Mouse (Mus musculus) C2C12 (cell line): ENCODE measurements at regions not wholly inside any gene's neighbourhood (a gene's known extent, or its start where the extent isn't known, plus 50 kb on each side); places are given as distances from the start of the nearest gene placed in this dataset.

ENCODE experiments used
- H3K27me3 ChIP-seq: one replicate; pipeline ENCODE4 v1.6.1; 2011; ENCODE audit not compliant: control insufficient read depth, insufficient read depth, insufficient read length
- H3K36me3 ChIP-seq: one replicate; pipeline ENCODE4 v1.6.1; 2011; ENCODE audit not compliant: control insufficient read depth, insufficient read depth
- H3K4me3 ChIP-seq: one replicate; pipeline ENCODE4 v1.5.1; 2011; ENCODE audit warnings: mild to moderate bottlenecking, control low read depth; ENCODE audit not compliant: poor library complexity, insufficient read depth, severe bottlenecking
- H3K79me2 ChIP-seq: one replicate; pipeline ENCODE4 v1.6.1; 2011; ENCODE audit not compliant: control insufficient read depth, insufficient read depth
- H3K79me3 ChIP-seq: one replicate; pipeline ENCODE4 v1.6.1; 2011; ENCODE audit warnings: low read depth, control low read depth
- H3ac ChIP-seq: one replicate; pipeline ENCODE3; 2011; ENCODE audit warnings: low read depth; ENCODE audit not compliant: control insufficient read depth, insufficient read length
- CEBPB ChIP-seq: IDR thresholded peaks from one replicate; pipeline ENCODE4 v1.6.1; 2011; ENCODE audit warnings: low read depth, mild to moderate bottlenecking, control low read depth, moderate library complexity
- CTCF ChIP-seq: IDR thresholded peaks from one replicate; pipeline ENCODE4 v1.5.1; 2011; ENCODE audit not compliant: control insufficient read depth, insufficient read depth, insufficient read length
- FOSL1 ChIP-seq: IDR thresholded peaks from one replicate; pipeline ENCODE4 v1.8.0; 2011; ENCODE audit warnings: mild to moderate bottlenecking, low read length; ENCODE audit not compliant: poor library complexity, insufficient read depth, severe bottlenecking
- MAX ChIP-seq: IDR thresholded peaks from one replicate; pipeline ENCODE4 v1.6.1; 2011; ENCODE audit warnings: mild to moderate bottlenecking, control low read depth
- MYOD1 ChIP-seq: IDR thresholded peaks from one replicate; pipeline ENCODE4 v1.6.1; 2011; ENCODE audit warnings: low read depth; ENCODE audit not compliant: control insufficient read depth, insufficient read length
- MYOG ChIP-seq: IDR thresholded peaks from one replicate; pipeline ENCODE4 v1.6.1; 2011; ENCODE audit not compliant: control insufficient read depth, insufficient read length; ENCODE audit errors: extremely low read depth
- USF1 ChIP-seq: IDR thresholded peaks from one replicate; pipeline ENCODE4 v1.6.1; 2011; ENCODE audit warnings: low read depth, mild to moderate bottlenecking, control low read depth, moderate library complexity

DNA sequence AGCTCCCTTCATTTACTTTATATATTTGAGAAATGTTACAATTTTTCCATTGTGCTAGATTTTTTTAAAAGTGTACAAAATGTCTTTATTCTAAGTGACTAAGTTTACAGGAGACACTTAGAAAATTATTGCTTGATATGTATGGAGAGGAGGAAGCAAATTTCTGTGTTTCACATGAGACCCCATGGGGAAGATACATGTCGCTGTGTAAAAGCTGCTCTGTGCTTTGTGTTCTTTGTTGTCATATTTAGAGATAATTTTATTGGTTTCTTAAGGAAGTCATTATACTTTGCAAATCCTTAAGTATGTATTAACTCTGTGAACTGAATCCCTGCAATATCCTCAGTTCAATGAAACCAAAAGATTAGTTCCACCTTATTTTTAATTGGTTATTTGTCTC, 406.0 kb upstream of the 1700003H04Rik start:
- TF ChIP-seq FOSL1 (no peak), MAX (no peak), CEBPB (no peak), CTCF (no peak), MYOD1 (no peak), USF1 (no peak), MYOG (no peak)
- Histone ChIP-seq H3K79me2 (no peaks in the 10 kb centered on the region), H3K4me3 (no peak overlapping the region), H3K79me3 (no peaks in the 10 kb centered on the region), H3K27me3 (no peaks in the 10 kb centered on the region), H3ac (no peak overlapping the region), H3K36me3 (no peaks in the 10 kb centered on the region)

DNA sequence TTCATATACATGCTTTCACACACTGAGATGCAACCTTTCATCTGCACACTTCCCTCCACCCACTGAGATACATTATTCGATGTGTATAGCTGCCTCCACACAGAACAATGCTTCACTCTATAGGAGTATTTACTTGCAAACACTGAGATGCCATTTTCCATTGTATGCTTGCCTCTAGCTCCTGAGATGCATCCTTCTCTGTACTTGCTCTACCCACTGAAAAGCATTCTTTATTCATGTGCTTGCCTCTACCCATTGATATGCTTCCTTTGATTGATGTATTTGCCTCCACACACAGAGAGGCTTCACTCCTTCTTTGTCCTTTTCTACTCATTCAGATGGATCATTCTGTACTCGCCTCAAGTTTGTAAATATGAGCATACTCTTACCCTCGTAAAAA, 405.6 kb upstream of the 1700003H04Rik start:
- no peak overlapping the region for H3ac ChIP-seq
- no peaks in the 10 kb centered on the region for H3K79me2 ChIP-seq
- H3K36me3 ChIP-seq, result no peaks in the 10 kb centered on the region
- no peak overlapping the region for H3K4me3 ChIP-seq
- no peaks in the 10 kb centered on the region for H3K27me3 ChIP-seq
- TF ChIP-seq MYOG, result no peak
- no peak for TF ChIP-seq MAX
- no peak for TF ChIP-seq CEBPB
- TF ChIP-seq FOSL1, result no peak
- TF ChIP-seq CTCF, result no peak
- TF ChIP-seq USF1, result no peak
- no peak for TF ChIP-seq MYOD1
- no peaks in the 10 kb centered on the region for H3K79me3 ChIP-seq

DNA sequence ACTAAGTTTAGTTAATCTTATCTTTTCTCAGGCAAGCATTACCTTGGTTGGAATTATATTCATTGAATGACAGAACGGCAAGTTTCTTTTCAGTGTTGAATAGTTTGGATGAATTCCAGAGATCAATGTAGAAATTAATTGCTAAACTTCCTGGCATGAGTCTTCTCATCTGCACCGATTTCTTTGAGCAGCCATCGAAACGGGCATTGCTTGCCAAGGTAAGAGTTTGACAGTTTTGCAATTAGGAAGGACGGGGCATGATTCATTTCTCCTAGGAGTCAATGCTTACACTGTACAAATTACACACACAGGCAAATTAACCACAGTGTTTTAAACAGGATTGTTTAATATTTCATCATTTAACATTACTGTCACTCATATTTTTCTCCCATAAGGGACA, 404.5 kb upstream of the 1700003H04Rik start:
- H3K36me3 ChIP-seq, result no peaks in the 10 kb centered on the region
- H3K79me2 ChIP-seq, result no peaks in the 10 kb centered on the region
- no peak for TF ChIP-seq CTCF
- TF ChIP-seq MYOG, result no peak
- TF ChIP-seq MAX, result no peak
- no peak for TF ChIP-seq MYOD1
- TF ChIP-seq USF1, result no peak
- no peak for TF ChIP-seq CEBPB
- no peak for TF ChIP-seq FOSL1
- H3K27me3 ChIP-seq, result no peaks in the 10 kb centered on the region
- H3K79me3 ChIP-seq, result no peaks in the 10 kb centered on the region
- H3ac ChIP-seq, result no peak overlapping the region
- H3K4me3 ChIP-seq, result no peak overlapping the region

DNA sequence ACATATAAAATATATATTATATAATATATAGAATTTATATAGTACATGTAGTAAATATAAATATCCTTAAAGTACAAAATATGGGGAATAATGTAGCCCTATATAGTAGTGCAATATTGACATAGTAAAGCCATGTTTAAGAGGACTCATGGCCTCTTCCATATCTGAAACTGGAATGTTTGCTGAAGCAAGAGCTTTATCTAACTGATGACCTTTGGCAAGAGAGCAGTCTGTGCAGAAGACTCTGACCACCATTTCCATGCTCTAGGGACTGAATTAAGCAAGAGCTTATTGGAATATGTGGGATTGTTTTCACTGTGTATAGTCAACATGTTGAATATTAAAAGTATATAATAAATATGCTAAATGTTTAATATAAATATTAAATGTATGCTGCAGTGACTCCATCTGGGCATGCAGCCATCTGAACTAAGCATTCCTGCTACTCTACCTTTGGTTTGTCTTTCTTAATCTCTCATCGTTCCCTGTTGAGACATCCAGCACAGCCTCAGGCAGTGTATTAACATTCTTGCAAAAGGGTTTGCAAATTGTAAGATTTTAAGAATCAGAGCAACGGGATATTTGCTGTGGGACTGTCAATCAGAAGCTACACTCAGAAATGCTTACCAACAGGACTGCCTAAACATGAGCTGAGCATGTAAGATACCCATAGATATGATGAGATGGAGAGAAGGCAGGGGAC, 354.4 kb upstream of the 1700003H04Rik start:
- Histone ChIP-seq H3K27me3 (no peaks in the 10 kb centered on the region), H3K79me3 (no peaks in the 10 kb centered on the region), H3K79me2 (no peaks in the 10 kb centered on the region), H3ac (no peak overlapping the region), H3K36me3 (no peaks in the 10 kb centered on the region), H3K4me3 (no peak overlapping the region)
- TF ChIP-seq MAX (no peak), CEBPB (no peak), CTCF (no peak), FOSL1 (no peak), MYOG (no peak), MYOD1 (no peak), USF1 (no peak)

DNA sequence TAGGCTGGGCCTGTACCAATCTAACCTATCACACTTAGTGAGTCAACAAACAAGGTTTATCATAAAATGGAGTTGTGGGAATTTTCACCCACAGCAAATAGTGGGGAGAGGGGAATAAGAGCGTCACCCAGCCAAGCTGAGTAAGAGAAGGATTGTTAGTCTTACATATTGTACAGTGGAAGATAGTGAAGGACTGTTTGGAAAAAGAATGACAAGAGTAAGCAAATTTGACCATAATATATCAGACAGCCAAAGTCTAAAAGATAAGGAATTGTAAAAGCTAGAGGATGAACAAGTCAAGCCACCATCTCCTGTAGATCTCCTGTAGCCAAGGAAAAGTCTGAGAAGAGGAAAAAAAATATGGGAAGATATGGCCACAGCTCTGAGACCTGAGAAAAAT, 351.8 kb upstream of the 1700003H04Rik start:
- H3K79me3 ChIP-seq, result no peaks in the 10 kb centered on the region
- no peaks in the 10 kb centered on the region for H3K27me3 ChIP-seq
- H3K4me3 ChIP-seq, result no peak overlapping the region
- no peak for TF ChIP-seq CTCF
- TF ChIP-seq MAX, result no peak
- TF ChIP-seq FOSL1, result no peak
- TF ChIP-seq MYOG, result no peak
- no peak for TF ChIP-seq CEBPB
- TF ChIP-seq MYOD1, result no peak
- TF ChIP-seq USF1, result no peak
- no peaks in the 10 kb centered on the region for H3K36me3 ChIP-seq
- H3K79me2 ChIP-seq, result no peaks in the 10 kb centered on the region
- H3ac ChIP-seq, result no peak overlapping the region
